In genomic region chr11:77515637-77516552, GRCm38 (mm10) we compare ENCODE assay signal across 7 mouse cellular contexts. TPM values are rescaled to one million over a fixed set of nuclear protein-coding genes. Genes with fewer than 3 reads are reported as not detected.
DNase-seq lines count a peak whose midpoint lies in the region; ATAC-seq and TF ChIP-seq lines count a peak whose summit lies in the region.

TSS of gene Trp53i13 (minus strand) at chr11:77515980.

- H3K4me3 ChIP-seq in lung, postnatal 0 days (ENCODE audit: low read depth, low read length), result peak within 1 kb of the TSS; percentile 48
- H3K4me3 ChIP-seq in brown adipose tissue, adult 24 weeks (ENCODE audit: insufficient read depth, low read depth, low read length), result peak within 1 kb of the TSS; percentile 82
- H3K4me3 ChIP-seq in heart, postnatal 0 days (ENCODE audit: low read depth, low read length), result peak within 1 kb of the TSS; percentile 69
- peak within 1 kb of the TSS; percentile 69 for H3K4me3 ChIP-seq in liver, adult 2 months (ENCODE audit: insufficient read depth, low read depth, low read length)
- peak within 1 kb of the TSS; percentile 77 for H3K4me3 ChIP-seq in stomach, embryonic 16.5 days (replicated peaks; ENCODE audit: low read length)

- no peak for TF ChIP-seq POLR2A in liver, adult 2 months (IDR thresholded peaks at IDR 0.05; ENCODE audit: extremely low read depth, insufficient read depth, low read length)

- H3K4me1 ChIP-seq in lung, postnatal 0 days (ENCODE audit: insufficient read depth, low read depth, low read length), result peaks cover 27% of the 10 kb centered on the region
- peaks cover 15% of the 10 kb centered on the region for H3K4me1 ChIP-seq in brown adipose tissue, adult 24 weeks (ENCODE audit: control insufficient read depth, insufficient read depth, insufficient read length, low read length)
- H3K4me1 ChIP-seq in heart, postnatal 0 days (ENCODE audit: control insufficient read depth, insufficient read depth), result peaks cover 22% of the 10 kb centered on the region
- peaks cover 24% of the 10 kb centered on the region for H3K4me1 ChIP-seq in liver, adult 2 months (ENCODE audit: control insufficient read depth, insufficient read depth, low read length)
- peaks cover 30% of the 10 kb centered on the region for H3K4me1 ChIP-seq in stomach, embryonic 16.5 days (ENCODE audit: control insufficient read depth, insufficient read depth, low read length)

- H3K36me3 ChIP-seq in lung, postnatal 0 days (ENCODE audit: insufficient read depth, low read length), result no peaks in the 10 kb centered on the region
- no peaks in the 10 kb centered on the region for H3K36me3 ChIP-seq in heart, postnatal 0 days (replicated peaks; ENCODE audit: control insufficient read depth, insufficient read depth, low read length)
- peaks cover 8% of the 10 kb centered on the region for H3K36me3 ChIP-seq in liver, adult 2 months (ENCODE audit: control insufficient read depth, insufficient read depth, low read length)
- H3K36me3 ChIP-seq in stomach, embryonic 16.5 days (ENCODE audit: control insufficient read depth, insufficient read depth, low read length), result no peaks in the 10 kb centered on the region

- no peak for TF ChIP-seq CTCF in lung, postnatal 0 days (IDR thresholded peaks at IDR 0.05)
- TF ChIP-seq CTCF in heart, postnatal 0 days (IDR thresholded peaks at IDR 0.05; ENCODE audit: low read depth), result no peak
- TF ChIP-seq CTCF in liver, adult 2 months (IDR thresholded peaks at IDR 0.05; ENCODE audit: low read depth, low read length), result no peak

- H3K27me3 ChIP-seq in lung, postnatal 0 days (replicated peaks; ENCODE audit: insufficient read depth, low read length), result 0 out of 2 replicates have a peak, but pooled peaks cover 4% of the 10 kb centered on the region
- peaks cover 5% of the 10 kb centered on the region; the same call in 1 of the 2 replicates for H3K27me3 ChIP-seq in heart, postnatal 0 days (ENCODE audit: control insufficient read depth, insufficient read depth, low read length)
- no peaks in the 10 kb centered on the region for H3K27me3 ChIP-seq in liver, adult 2 months (ENCODE audit: control insufficient read depth, insufficient read depth, low read length)
- peaks cover 12% of the 10 kb centered on the region; the same call in 1 of the 2 replicates for H3K27me3 ChIP-seq in stomach, embryonic 16.5 days (ENCODE audit: control insufficient read depth, insufficient read depth, low read length)

- DNase-seq in lung, postnatal 0 days (ENCODE audit: low spot score), result no peak
- no peak for DNase-seq in lung, postnatal 10 days
- no peak for DNase-seq in heart, postnatal 0 days (ENCODE audit: low spot score)
- peak; percentile 71 for DNase-seq in liver, adult 2 months (ENCODE audit: extremely low read depth, low read depth, low spot score)

- H3K27ac ChIP-seq in lung, postnatal 0 days (ENCODE audit: low read length), result peak within 1 kb of the TSS; percentile 51
- H3K27ac ChIP-seq in brown adipose tissue, adult 24 weeks (replicated peaks; ENCODE audit: low read depth, low read length), result peak within 1 kb of the TSS; percentile 36; the same call in 1 of the 2 replicates
- peak within 1 kb of the TSS; percentile 63; the same call in 1 of the 2 replicates for H3K27ac ChIP-seq in heart, postnatal 0 days (ENCODE audit: low read depth)
- peak within 1 kb of the TSS; percentile 87 for H3K27ac ChIP-seq in liver, adult 2 months (replicated peaks; ENCODE audit: insufficient read depth, low read depth, low read length)
- no peak within 1 kb of the TSS for H3K27ac ChIP-seq in stomach, embryonic 16.5 days (ENCODE audit: low read length)

- H3K79me2 ChIP-seq in liver, adult 2 months (ENCODE audit: control insufficient read depth, insufficient read depth, low read length), result peaks cover 10% of the 10 kb centered on the region; the same call in 1 of the 2 replicates

- TF ChIP-seq EP300 in lung, postnatal 0 days (IDR thresholded peaks at IDR 0.05), result no peak
- no peak for TF ChIP-seq EP300 in heart, postnatal 0 days (IDR thresholded peaks at IDR 0.05; ENCODE audit: low read depth)

- H3K4me2 ChIP-seq in lung, postnatal 0 days (replicated peaks; ENCODE audit: low read depth, low read length), result peak within 1 kb of the TSS; percentile 91
- peak within 1 kb of the TSS; percentile 81 for H3K4me2 ChIP-seq in heart, postnatal 0 days (ENCODE audit: low read depth, low read length)
- peak within 1 kb of the TSS; percentile 89 for H3K4me2 ChIP-seq in stomach, embryonic 16.5 days (ENCODE audit: low read depth, low read length)

- WGBS in lung, postnatal 0 days, result 10% methylated on average over 39 of the region's 39 CpGs
- WGBS in heart, postnatal 0 days, result 14% methylated on average over 39 of the region's 39 CpGs
- WGBS in liver, adult 2 months, result 6% methylated on average over 39 of the region's 39 CpGs
- 6% methylated on average over 39 of the region's 39 CpGs for WGBS in stomach, embryonic 16.5 days

- no peak for ATAC-seq in lung, postnatal 0 days
- no peak for ATAC-seq in heart, postnatal 0 days (ENCODE audit: insufficient read depth, low read depth)
- no peak for ATAC-seq in stomach, embryonic 16.5 days (ENCODE audit: insufficient read depth, low FRiP score)
- ATAC-seq in activated CD4-positive, CD25-positive, alpha-beta regulatory T cell, adult 4 months, result no peak

- H3K9ac ChIP-seq in lung, postnatal 0 days (replicated peaks; ENCODE audit: low read depth), result peak within 1 kb of the TSS; percentile 34; the same call in 1 of the 2 replicates
- peak within 1 kb of the TSS; percentile 33 for H3K9ac ChIP-seq in heart, postnatal 0 days (replicated peaks; ENCODE audit: low read depth, low read length)
- H3K9ac ChIP-seq in liver, adult 2 months (ENCODE audit: low read depth, low read length), result peak within 1 kb of the TSS; percentile 93
- peak within 1 kb of the TSS; percentile 71 for H3K9ac ChIP-seq in stomach, embryonic 16.5 days (ENCODE audit: low read length)

- H3K9me3 ChIP-seq in lung, postnatal 0 days (ENCODE audit: low read length), result no peaks in the 10 kb centered on the region
- H3K9me3 ChIP-seq in heart, postnatal 0 days (replicated peaks; ENCODE audit: control insufficient read depth, low read length), result no peaks in the 10 kb centered on the region
- no peaks in the 10 kb centered on the region for H3K9me3 ChIP-seq in stomach, embryonic 16.5 days (replicated peaks; ENCODE audit: control insufficient read depth, low read length)

RNA-seq across cellular contexts. Expression of gene Trp53i13, which starts in this region (rescaled TPM):
- 27.4 and 32.9 TPM in 2 replicates for polyA plus RNA-seq in lung, postnatal 0 days (2015; fragmentation: Nextera tagmentation; extraction: Ambion mirVana)
- 7.7 and 8.4 TPM in 2 replicates for polyA plus RNA-seq in brown adipose tissue, adult 24 weeks (2012; ENCODE audit: insufficient read depth, insufficient read length, missing spikeins)
- total RNA-seq in heart, postnatal 0 days (2014; rRNA removed; ENCODE audit: low replicate concordance), result 13.3 and 14.5 TPM in 2 replicates
- 22.5 and 23.8 TPM in 2 replicates for polyA plus RNA-seq in heart, postnatal 0 days (2015; fragmentation: Nextera tagmentation; extraction: Ambion mirVana)
- 1.5 and 1.6 TPM in 2 replicates for total RNA-seq in liver, adult 2 months (2014; rRNA removed)
- polyA plus RNA-seq in liver, adult 2 months (2012; rRNA removed), result 5.8 and 6.2 TPM in 2 replicates
- polyA plus RNA-seq in stomach, embryonic 16.5 days (2015; fragmentation: Nextera tagmentation; extraction: Ambion mirVana), result 25.1 and 25.5 TPM in 2 replicates
- 10 to 100 TPM in 1 of 2 experiments, 1 to 10 TPM in 1; 9.8 to 11.2 TPM for polyA plus RNA-seq in activated CD4-positive, CD25-positive, alpha-beta regulatory T cell, adult 4 months (2017; shearing (Covaris generic))

Comparison
In these comparisons a context has a peak if more than half of its experiments do, and no peak if none do; other contexts are left out.
1. H3K9ac ChIP-seq: peak in every context shown above with its lines; median percentile 93 in liver, adult 2 months; 71 in stomach, embryonic 16.5 days; 34 in lung, postnatal 0 days; 33 in heart, postnatal 0 days.